Mouse (Mus musculus): ENCODE data around the gene Pramel6.

DNA sequence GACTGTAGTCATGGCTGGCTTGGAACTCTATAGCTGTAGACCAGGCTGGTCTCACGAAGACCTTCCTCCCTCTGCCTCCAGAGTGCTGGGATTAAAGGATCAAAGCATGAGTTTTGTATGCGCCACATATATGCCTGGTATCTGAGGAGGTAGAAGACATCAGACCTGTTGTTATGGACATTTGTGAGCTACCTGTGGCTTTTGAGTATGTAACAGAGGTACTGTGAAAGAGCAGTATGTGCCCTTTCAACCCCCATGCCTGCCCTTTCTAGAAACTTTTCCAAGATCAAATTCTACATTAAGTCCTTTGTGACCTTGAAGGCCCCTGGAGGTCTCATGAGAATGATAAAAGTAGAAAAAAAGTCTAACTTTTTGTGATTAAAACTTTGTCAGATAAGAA is 8.7 kb downstream of the Pramel6 start:
- no peak for TF ChIP-seq CTCF (conservative IDR thresholded peaks at IDR 0.05; ENCODE audit: low read length)
- no peak for TF ChIP-seq POU5F1 (IDR thresholded peaks at IDR 0.05; ENCODE audit: borderline replicate concordance, low read length)
